Mouse (Mus musculus) liver, adult 2 months (tissue): ENCODE measurements around the gene Cwc25.

Experiments used
- CTCF ChIP-seq: fragments of 200-500 bp; IDR thresholded peaks from 2 replicates; pipeline ENCODE4 v1.5.1; 2011; ENCODE audit warnings: low read depth, low read length, control low read depth
- POLR2A ChIP-seq: fragments of 200-500 bp; IDR thresholded peaks from 2 replicates; pipeline ENCODE4 v1.6.1; 2011; ENCODE audit warnings: low read length, control low read depth; ENCODE audit not compliant: insufficient read depth; ENCODE audit errors: extremely low read depth

DNA sequence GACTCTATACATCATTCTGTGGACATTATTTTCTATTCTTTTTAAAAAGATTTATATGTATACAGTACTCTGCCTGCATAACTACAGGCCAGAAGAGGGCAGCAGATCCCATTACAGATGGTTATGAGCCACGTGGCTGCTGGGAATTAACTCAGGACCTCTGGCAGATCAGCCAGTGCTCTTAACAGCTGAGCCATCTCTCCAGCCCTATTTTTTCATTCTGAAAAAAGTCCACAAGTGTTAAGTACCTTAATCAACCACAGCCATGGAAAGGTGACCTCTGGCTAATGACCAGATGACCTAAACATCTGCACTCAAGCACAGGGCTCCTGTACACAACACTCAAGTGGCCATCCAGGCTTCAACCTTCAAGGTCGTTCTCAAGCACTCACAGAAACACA, 10.8 kb upstream of the Cwc25 start:
- TF ChIP-seq CTCF = peak; percentile 11; the same call in 1 of the 2 replicates
- no peak for TF ChIP-seq POLR2A
